Mouse (Mus musculus): ENCODE data around the gene Sycn.

DNA sequence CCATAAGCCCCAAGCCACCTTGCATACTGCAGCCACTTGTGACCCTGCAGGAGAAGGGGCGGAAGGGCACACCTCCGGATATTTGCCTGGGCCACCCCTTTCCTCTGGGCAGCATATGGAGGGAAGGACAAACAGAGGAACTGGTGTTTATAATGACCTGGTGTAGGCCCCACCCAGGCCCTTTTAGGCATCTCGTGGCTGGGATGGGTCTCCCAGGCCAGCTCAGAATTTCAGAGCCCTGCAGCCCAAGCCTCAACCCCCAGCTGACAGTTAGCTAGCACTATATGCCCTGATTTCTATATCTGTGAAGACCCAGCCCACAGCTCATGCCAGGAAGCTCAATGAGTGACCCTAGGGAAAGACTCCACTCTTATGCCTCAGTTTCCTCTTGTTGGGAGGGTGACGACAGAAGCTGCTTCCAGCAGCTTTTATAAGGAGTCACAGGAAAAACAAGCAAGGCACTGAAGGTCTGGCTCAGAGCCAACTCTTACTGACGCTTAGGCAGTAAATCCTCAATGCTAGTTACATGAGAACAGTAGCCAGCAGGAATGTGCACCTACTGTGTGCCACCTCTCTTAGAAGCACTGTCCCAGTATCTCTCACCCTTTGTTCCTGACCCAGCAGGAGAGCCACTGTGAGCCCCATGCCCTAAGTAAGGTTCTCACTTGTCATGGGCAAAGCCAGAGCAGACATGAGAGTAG, 30.4 kb downstream of the Sycn start:
- TF ChIP-seq CTCF (IDR thresholded peaks at IDR 0.05 in 2 of 3, conservative IDR thresholded peaks at IDR 0.05 in 1 of 3; ENCODE audit: control insufficient read depth in 1 of 3, insufficient read depth in 1 of 3, low read depth in 2 of 3, low read length in 3 of 3, poor library complexity in 1 of 3, severe bottlenecking in 1 of 3) (no peak), ELF1 (IDR thresholded peaks at IDR 0.05; ENCODE audit: low read depth, low read length) (no peak), E2F4 (IDR thresholded peaks at IDR 0.05; ENCODE audit: borderline replicate concordance, low read depth, low read length) (no peak), GATA1 (IDR thresholded peaks at IDR 0.05; ENCODE audit: low read depth, low read length) (no peak), POLR2A (IDR thresholded peaks at IDR 0.05; ENCODE audit: control insufficient read depth in 1 of 2, insufficient read depth in 1 of 2, low read depth in 1 of 2, low read length in 2 of 2, poor library complexity in 1 of 2) (no peak), POLR2AphosphoS5 (IDR thresholded peaks at IDR 0.05; ENCODE audit: borderline replicate concordance, low read depth, low read length) (no peak), UBTF (IDR thresholded peaks at IDR 0.05; ENCODE audit: borderline replicate concordance, insufficient read depth, low read depth, low read length) (no peak), CHD2 (IDR thresholded peaks at IDR 0.05; ENCODE audit: low read length) (no peak), NELFE (IDR thresholded peaks at IDR 0.05; ENCODE audit: low read depth, low read length) (no peak)

Data from MEL (cell line).